Mouse (Mus musculus) neural tube, embryonic 10.5 days (tissue): ENCODE data around the gene Olfr748.
"Not testable (repeated sequence)": the region's sequence is repeated elsewhere in the genome, so short reads cannot be mapped to it uniquely, and the experiment has no call there.

Source experiments
- DNase-seq: peaks from one replicate; pipeline ENCODE4 v3.0.0-alpha.2; 2017; ENCODE audit warnings: low spot score; ENCODE audit errors: extremely low spot score

The Olfr748 gene

GRCm38 (mm10) chr14:50707073-50707472 lies at the start of gene Olfr748:
Olfr748 (plus strand) TSS chr14:50707373.
- DNase-seq = no peak

DNA sequence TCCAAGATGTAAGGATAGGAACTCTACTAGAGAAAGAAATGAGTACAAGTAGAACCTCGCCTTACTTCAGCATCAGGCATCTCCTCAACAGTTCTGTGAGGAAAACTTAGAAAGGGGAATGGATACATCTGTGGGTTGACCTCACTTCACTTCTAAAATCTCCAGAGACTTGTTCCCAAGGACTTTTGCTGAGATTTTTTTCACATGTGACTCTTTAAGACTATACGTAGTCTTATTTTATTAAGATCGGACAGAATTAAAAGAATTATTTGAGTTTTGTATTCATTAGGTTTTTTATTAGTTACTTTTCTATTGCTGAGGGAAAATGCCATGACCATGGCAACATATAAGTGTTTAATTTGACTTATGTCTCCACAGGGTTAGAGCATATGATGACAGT lies 14.1 kb upstream of the Olfr748 start, which contains the start of gene Olfr747:
Gene Olfr747, minus strand, starts transcription at position 101 of the 400 bp plus-strand sequence.
- DNase-seq = no peak

GRCm38 (mm10) chr14:50719875-50720274 lies 12.7 kb downstream of the Olfr748 start:
- not testable (repeated sequence) for DNase-seq

GRCm38 (mm10) chr14:50722371-50722770 lies 15.2 kb downstream of the Olfr748 start:
- not testable (repeated sequence) for DNase-seq

DNA sequence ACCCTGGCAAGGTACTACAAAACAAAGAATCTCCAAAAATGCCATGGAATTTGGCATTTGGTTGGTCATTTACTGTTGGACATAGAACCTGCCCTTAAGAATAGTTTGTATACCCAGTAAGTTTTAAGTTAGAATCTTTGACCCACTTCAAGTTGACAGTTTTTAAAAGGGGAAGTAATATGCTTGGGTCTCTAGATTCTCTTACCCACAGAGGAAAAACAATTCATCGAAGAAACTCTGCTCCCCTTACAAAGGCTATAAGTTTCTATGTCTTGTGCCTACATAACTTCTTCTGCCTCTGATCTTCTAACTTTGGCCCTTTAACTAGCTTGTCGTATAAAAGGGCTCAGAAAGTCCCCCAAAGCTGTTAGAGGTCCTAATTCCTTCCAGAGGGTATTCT lies 33.2 kb downstream of the Olfr748 start:
- DNase-seq = no peak

DNA sequence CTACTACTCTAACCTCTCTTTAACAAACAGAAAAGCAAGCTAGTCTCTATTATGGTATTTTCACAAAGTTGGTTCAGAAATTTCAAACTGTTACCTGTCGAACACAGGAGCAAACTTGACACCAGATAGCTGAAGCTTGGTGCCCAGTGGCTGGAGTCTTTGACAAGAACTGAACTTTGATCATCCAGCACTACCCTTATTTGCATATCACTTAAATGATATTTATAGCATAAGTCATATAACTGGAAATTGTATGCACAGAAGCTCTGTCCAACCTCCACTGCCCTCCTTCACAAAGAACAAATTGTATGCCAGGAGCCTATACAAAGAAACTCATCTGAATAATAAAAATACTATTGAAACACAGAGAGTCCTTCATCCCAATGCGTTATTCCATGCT lies 34.4 kb downstream of the Olfr748 start:
- DNase-seq = no peak

DNA sequence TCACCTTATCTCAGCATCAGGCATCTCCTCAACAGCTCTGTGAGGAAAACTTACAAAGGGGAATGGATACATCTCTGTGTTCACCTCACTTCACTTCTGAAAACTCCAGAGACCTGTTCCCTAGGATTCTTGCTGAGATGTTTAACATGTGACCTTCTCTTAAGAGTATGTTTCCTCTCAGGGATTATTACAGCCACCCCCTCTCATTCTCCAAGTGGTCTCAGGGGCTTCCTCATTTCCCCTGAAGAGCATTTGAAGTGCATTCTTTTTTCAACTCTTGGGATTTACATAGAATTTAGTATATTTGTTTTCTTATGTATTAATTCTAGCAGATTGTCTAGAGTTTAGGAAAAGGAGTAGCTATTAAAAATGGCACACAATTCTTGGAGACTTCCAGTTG lies 37.8 kb downstream of the Olfr748 start, which contains the start of gene Olfr749:
Gene Olfr749, minus strand, starts transcription at position 101 of the 400 bp plus-strand sequence.
- no peak for DNase-seq

DNA sequence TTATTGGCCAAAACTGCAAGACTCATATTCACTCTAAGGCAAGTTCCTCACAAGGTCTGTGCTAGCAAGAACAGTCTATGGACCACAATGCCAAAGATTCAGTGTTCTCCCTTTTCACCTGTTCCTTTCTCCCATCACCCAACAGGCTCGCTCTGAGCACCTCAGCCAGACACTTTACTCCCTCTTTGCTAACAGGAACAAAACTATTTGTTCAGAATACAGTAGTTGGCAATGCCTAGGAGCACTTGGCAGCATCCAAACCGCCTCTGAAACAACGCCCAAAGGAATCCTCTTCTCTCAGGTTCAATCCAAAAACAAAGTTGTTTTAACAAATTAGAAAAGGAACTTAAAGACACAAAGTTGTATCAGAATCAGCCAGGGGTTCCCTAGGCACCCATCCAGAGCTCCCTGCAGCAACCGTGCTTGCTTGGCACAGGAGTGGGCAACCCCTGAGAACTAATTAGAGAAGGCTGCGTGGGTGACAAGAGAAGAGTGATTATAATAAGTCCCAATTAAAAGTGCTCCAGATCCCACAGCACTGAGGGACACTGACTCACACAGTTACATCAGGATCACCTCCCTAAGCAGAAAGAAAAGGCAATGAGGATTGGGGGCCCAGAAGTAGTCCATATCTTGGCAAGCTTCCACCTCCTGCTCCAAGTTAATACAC lies 51.4 kb downstream of the Olfr748 start:
- DNase-seq = no peak
